Mouse (Mus musculus) splenic B cell, adult 2 months (primary cell): ENCODE measurements around the gene Mast1.
"Not testable (repeated sequence)": the region's sequence is repeated elsewhere in the genome, so short reads cannot be mapped to it uniquely, and the experiment has no call there.

ENCODE experiments used
- DNase-seq: peaks from one replicate; pipeline ENCODE4 v3.0.0-alpha.2; 2011; ENCODE audit warnings: low read depth, low spot score
- H3K27me3 ChIP-seq: 2 replicates; pipeline ENCODE4 v1.6.1; 2012; ENCODE audit warnings: mild to moderate bottlenecking, low read length, moderate library complexity, mixed read lengths; ENCODE audit not compliant: control insufficient read depth, poor library complexity, insufficient read depth, severe bottlenecking
- H3K36me3 ChIP-seq: 2 replicates; pipeline ENCODE4 v1.6.1; 2012; ENCODE audit warnings: mild to moderate bottlenecking, low read length, moderate library complexity, mixed read lengths; ENCODE audit not compliant: control insufficient read depth, poor library complexity, insufficient read depth, severe bottlenecking

Mast1 gene

DNA sequence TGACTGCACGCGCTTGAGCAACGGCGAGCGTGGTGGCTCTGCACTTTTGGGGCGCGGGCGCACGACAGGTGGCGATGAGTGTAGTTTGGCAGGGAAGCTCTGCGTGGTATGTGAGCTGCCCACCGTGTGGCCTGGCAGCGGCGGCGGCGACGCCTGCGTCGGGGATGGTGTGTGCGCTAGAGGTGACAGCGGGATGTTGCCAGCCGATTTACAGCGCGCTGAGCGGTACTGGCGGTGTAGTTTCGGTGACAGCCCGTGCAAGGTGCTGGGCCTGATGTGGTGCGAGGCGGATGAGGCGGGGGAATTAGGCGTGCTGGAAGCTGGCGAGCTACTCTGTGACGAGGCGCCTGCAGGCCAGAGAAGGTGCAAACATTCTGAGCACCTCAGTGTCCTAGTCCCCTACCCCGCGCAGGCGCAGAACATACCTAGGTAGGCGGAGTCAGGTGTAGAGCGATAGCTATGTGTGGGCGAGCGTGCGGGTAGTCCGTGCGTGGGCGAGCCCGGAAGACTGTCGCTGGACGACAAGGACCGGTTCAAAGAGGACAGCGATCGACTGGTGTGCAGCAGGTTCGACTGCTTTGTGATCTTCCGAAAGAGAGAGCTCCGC, 24.2 kb downstream of the Mast1 start:
- Histone ChIP-seq H3K36me3 (peaks cover 3% of the 10 kb centered on the region), H3K27me3 (peaks cover 2% of the 10 kb centered on the region)
- DNase-seq = peak; percentile 94

DNA sequence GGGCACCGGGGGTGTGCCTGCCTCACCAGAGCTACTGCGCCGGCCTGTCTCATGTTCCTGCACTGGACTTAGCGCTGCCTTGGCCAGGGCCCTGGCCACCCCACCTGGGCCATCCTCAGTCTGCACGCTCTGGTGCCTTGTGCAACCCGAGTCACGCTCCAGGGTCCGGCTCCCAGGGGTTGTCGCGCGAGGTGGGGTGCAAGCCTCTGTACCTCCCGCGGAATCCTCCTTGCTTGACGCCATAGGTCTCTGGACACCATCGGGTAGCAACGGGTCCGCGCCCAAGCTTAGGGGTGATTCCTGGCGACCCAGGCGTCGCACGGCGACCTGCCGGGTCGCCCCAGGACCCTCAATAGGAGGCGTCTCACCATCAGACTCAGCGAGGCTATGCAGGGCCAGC, 24.8 kb downstream of the Mast1 start:
- no peak for DNase-seq

DNA sequence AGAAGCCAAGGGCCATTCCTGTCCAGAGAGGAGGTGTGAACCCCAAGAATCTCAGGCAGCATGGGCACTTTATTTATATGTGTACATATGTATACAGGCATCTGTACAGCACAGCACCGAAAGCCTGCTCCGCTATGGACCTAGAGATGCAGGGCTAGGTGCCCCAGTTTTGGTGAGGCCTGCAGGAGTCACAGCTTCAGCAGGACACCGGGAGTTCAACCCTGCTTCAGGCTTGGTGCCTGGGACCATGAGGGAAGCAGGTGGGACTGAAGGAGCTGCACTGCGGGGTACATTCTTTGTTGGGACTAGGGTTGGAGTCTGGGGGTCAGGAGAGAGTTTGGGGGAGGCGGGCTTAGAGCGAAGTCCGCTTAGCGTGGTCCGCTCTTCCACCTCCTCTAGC, 25.3 kb downstream of the Mast1 start:
- Histone ChIP-seq H3K27me3 (no peaks in the 10 kb centered on the region), H3K36me3 (peaks cover 3% of the 10 kb centered on the region)
- no peak for DNase-seq

More for the DNA sequence above, 24.8 kb downstream of the Mast1 start:
- Histone ChIP-seq H3K27me3 (no peaks in the 10 kb centered on the region), H3K36me3 (peaks cover 3% of the 10 kb centered on the region)

DNA sequence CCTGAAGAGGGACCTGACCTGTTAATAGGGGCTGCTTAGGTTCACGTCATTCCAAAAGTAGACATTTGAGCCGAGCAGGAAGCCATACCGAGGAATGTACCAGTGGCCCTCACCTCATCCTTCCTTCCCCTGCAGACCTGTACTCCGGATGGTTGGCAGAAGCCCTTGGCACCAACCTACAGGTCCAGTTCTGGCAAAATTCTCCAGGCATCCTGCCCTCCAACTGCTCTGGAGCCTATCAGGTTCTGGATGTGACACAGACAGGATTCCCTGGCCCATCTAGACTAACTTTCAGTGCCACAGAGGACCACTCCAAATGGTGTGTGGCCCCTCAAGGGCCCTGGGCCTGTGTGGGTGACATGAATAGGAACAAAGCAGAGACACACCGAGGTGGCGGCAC, 26.6 kb downstream of the Mast1 start:
- Histone ChIP-seq H3K36me3 (no peaks in the 10 kb centered on the region; the same call in 1 of the 2 replicates), H3K27me3 (no peaks in the 10 kb centered on the region)
- DNase-seq = no peak

DNA sequence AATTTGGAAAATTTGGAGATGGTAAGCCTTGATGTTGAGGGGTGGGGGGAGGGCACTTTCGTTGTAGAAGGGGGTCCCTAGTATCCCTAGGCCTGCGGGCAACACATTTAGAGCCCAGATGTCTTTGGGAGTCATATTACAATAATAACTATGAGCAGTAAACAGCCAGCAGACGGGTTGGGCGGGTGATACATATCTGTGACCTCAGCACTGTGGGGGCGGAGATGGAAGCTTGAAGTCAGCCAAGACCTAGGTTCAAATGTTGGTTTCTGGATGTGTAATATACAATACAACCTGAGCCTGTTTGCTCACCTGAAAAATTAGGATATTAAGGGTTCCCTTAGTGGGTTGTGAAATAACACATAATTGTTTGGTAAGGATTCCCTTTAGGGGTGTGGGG, 27.2 kb downstream of the Mast1 start:
- Histone ChIP-seq H3K36me3 (no peaks in the 10 kb centered on the region; the same call in 1 of the 2 replicates), H3K27me3 (no peaks in the 10 kb centered on the region)
- DNase-seq = no peak

DNA sequence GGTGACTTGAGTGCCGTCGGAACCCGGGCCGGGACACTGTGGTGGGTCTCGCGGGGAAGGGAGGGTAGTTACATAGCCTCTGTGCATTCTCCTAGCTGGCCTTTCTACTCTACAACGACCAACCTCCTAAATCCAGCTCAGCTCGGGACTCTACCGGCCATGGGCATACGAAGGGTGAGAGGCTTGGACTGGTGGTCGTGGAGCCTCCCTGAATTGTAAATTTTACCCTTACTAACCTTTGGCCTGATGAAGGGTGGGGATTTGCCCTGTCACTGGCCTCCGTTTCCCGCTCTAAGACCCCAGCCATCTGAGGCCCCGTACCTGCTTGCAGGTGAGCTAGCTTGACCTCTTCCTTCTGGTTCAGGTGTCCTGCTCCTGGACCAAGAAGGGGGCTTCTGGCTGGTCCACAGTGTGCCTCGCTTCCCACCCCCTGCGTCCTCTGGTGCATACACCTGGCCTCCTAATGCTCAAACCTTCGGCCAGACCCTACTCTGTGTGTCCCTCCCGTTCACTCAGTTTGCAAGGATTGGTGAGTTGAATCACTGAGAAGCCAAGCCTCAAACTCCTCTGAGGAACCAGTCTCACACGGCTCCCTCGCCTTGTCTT, 27.9 kb downstream of the Mast1 start:
- no peaks in the 10 kb centered on the region for H3K27me3 ChIP-seq
- no peak for DNase-seq
- no peaks in the 10 kb centered on the region for H3K36me3 ChIP-seq

DNA sequence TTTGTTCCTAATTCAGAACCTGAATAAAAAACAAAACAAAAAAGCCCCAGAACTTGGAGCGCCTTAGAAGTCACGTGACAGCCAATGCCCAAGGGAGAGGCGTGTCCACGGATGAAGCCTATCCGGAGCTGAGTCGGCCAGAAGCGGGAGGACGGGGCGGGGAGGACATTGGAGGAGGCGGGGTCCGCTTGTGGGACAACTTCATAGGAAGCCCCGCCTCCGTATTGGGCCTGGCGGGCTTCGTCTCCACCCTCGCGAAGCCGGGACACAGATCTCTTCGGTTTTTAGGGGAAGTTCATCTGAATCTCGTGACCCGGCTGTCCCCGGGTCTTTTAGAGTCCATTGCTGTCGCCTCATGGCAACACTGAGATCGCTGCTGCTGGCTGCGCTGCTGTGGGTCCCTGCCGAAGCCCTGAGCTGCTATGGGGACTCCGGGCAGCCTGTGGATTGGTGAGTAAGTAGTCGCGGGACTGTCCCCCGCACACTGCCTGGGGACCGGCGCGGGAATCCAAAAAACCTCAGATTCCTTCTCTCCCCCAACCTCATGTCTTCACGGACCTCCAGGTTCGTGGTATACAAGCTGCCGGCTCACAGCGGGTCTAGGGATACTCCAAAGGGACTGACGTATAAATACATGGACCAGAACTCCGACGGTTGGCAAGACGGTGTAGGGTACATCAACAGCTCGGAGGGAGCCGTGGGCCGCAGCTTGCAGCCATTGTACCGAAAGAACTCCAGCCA, 28.6 kb downstream of the Mast1 start, which contains the start of gene Dnase2a:
Gene Dnase2a (plus strand): TSS at position 140 of the 741 bp plus-strand sequence.
- Histone ChIP-seq H3K27me3 (no peaks in the 10 kb centered on the region), H3K36me3 (no peaks in the 10 kb centered on the region)
- peak; percentile 99 for DNase-seq

DNA sequence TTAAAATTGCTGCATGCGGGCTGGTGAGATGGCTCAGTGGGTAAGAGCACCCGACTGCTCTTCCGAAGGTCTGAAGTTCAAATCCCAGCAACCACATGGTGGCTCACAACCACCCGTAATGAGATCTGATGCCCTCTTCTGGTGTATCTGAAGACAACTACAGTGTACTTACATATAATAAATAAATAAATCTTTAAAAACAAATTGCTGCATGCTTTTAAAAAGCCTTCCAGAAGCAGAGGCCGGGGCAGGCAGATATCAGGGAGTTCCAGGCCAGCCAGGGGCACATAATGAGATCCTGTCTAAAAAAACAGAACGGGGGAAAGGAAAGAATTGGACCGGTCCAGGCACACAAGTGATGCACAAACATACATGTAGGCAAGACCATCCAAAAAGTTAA, 29.2 kb downstream of the Mast1 start:
- not testable (repeated sequence) for H3K27me3 ChIP-seq, DNase-seq, H3K36me3 ChIP-seq

DNA sequence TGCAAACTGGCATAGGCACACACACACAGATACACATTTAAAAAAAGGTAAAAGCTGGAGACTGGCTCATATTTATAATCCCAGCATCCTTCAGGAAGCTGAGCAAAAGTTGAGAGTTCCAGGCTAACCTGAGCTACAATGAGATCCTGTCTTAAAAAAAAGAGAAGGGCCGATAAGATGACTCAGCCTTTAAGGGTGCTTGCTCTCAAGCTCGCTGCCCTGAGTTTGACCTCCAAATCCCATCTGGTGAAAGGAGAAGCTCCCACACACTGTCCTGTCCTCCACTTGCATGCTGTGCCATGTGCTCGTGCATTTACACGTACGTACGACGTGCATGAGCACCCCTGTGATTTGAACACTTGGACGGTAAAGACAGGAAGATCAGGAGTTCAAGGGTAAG, 29.7 kb downstream of the Mast1 start:
- no peaks in the 10 kb centered on the region for H3K36me3 ChIP-seq
- no peak for DNase-seq

DNA sequence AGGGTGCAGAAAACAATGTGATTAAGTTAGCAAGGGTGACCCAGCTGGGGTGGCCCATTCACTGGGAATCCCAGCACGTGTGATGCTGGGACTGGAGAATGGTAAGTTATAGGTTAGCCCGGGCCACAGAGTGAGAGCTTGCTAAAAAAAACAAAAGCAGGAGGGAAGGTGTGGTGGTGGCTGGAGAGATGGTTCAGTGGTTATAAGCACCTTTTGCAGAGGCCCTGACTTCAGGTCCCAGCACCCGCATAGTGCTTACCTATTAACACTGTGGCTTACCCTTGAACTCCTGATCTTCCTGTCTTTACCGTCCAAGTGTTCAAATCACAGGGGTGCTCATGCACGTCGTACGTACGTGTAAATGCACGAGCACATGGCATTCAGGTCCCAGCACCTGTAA, 30.1 kb downstream of the Mast1 start:
- Histone ChIP-seq H3K27me3 (no peaks in the 10 kb centered on the region), H3K36me3 (no peaks in the 10 kb centered on the region)
- DNase-seq = no peak

More for the DNA sequence above, 29.7 kb downstream of the Mast1 start:
- H3K27me3 ChIP-seq = no peaks in the 10 kb centered on the region

DNA sequence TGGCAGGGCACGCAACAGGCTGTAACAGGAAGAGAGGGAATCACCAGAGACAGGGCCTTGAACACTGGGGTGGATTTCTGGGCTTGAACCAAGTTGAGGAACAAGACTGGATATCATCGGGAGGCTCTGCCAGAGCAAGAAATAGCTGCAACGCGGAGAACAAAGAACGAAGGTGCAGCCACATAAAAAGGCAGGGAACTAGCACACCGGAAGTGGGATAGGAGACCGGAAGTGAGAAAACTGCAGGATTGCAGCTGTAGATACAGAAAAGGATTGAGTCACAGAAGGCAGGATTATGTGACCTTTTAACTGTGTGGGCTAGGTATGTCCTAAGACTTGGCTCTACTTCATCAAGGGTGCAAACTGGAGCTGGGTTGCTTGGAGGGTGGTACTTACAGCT, 32.8 kb downstream of the Mast1 start:
- Histone ChIP-seq H3K36me3 (no peaks in the 10 kb centered on the region), H3K27me3 (no peaks in the 10 kb centered on the region)
- DNase-seq = no peak

DNA sequence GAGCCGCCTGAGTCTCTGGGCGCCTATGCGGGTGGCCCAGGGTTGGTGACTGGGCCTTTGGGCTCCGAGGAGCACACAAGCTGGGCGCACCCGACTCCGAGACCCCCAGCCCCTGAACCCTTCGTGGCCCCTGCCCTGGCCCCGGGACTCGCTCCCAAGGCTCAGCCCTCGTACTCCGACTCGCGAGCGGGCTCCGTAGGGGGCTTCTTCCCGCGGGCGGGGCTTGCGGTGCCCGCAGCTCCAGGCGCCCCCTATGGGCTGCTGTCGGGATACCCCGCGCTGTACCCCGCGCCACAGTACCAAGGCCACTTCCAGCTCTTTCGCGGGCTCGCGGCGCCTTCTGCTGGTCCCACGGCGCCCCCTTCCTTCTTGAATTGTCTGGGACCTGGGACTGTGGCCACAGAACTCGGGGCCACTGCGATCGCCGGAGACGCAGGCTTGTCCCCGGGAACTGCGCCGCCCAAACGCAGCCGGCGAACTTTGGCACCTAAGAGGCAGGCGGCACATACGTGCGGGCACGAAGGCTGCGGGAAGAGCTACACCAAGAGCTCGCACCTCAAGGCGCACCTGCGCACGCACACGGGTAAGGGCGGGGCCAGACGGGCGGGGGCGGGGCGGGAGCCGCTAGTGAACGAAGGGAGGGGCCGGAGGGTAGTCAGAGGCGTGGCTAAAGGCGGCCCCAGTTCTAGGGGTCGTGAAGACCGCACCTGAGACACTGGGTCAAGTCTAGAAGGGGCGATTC, 34.1 kb downstream of the Mast1 start:
- Histone ChIP-seq H3K27me3 (no peaks in the 10 kb centered on the region), H3K36me3 (no peaks in the 10 kb centered on the region)
- DNase-seq = peak; percentile 92

DNA sequence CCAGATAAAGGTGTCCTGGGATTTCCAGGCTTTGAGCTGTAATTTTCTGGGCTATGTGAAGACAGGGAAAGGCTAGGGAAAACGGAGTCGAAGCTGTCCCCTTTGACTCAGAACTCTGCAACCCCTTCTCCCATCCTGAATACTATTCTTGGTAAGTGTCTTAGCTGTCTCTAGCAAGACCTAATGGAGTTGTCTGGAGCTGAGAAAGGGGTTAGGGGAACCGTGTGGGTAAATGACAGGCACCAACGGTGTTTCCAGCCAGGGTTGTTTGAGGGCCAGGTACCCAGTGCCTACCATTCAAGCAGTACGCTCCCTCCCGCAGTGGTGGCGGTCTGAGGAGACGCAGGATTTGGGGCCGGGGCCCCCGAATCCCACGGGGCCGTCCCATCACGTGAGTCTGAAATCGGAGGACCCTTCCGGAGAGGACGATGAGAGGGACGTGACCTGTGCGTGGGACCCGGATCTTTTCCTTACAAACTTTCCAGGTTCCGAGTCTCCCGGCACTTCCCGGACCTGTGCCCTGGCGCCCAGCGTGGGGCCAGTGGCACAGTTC, 34.7 kb downstream of the Mast1 start:
- H3K36me3 ChIP-seq = no peaks in the 10 kb centered on the region
- DNase-seq = no peak

DNA sequence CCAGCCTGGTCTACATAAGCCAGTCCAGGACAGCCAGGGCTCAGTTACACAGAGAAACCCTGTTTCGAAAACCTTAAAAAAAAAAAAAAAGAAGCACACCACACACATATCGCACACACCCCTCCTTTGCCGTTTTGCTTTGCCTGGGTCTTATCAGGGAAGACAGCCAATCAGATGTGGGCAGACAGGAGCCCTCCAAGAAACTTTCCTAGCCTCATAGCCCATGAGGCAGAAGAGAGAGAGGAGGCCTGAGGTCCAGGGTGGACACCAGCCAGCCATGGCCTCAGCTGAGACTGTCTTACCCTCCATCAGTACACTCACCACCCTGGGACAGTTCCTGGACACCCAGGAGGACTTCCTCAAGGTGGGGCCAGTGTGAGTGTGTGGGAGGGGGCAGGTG, 35.4 kb downstream of the Mast1 start, which contains the start of gene Klf1:
Gene Klf1 (plus strand): TSS at position 177 of the 400 bp plus-strand sequence.
- no peak for DNase-seq
- H3K27me3 ChIP-seq = no peaks in the 10 kb centered on the region
- H3K36me3 ChIP-seq = no peaks in the 10 kb centered on the region

More for the DNA sequence above, 34.7 kb downstream of the Mast1 start:
- H3K27me3 ChIP-seq = no peaks in the 10 kb centered on the region
